Mouse (Mus musculus): Measurements from ENCODE around the gene Nr1i3.

Nr1i3 gene

DNA sequence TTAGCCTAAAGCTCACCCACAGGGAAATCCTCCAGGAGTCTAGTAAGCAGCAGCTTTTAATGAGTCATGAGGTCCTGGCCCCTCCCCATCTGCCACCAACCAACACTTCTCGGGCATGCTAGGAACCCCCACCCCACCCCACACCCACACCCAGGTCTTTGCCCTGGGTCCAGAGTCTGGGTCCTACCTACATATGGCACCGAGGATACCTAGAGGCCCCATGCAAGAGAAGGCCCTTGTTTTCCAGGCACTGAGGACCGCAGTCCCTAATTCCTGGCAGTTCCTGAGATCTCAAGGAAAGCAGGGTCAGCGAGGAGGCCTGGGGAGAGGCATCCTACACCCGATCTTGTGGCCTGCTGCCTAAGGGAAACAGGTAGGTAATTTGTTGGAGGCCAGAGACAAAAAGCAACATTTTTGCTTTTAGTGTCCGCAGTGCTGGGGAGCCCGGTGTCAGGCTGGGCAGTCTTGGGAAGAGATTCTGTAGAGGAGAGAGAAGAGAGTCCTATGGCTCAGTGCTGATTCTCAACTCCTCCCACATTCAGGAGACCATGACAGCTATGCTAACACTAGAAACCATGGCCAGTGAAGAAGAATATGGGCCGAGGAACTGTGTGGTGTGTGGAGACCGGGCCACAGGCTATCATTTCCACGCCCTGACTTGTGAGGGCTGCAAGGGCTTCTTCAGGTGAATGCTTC lies at the start of gene Nr1i3:
TSS of gene Nr1i3 (plus strand) at position 170 of the 696 bp plus-strand sequence.
- no peak for DNase-seq (ENCODE audit: low spot score in 2 of 2)

GRCm38 (mm10) chr1:171164258-171164657 lies 49.5 kb upstream of the Nr1i3 start:
- no peak for DNase-seq (ENCODE audit: low spot score in 2 of 2)

- DNase-seq (ENCODE audit: low spot score in 2 of 2): no peak
Observed at GRCm38 (mm10) chr1:171165629-171166345, 48.0 kb upstream of the Nr1i3 start.

- DNase-seq (ENCODE audit: low spot score in 2 of 2): no peak
Observed at GRCm38 (mm10) chr1:171168906-171169305, 44.9 kb upstream of the Nr1i3 start.

DNA sequence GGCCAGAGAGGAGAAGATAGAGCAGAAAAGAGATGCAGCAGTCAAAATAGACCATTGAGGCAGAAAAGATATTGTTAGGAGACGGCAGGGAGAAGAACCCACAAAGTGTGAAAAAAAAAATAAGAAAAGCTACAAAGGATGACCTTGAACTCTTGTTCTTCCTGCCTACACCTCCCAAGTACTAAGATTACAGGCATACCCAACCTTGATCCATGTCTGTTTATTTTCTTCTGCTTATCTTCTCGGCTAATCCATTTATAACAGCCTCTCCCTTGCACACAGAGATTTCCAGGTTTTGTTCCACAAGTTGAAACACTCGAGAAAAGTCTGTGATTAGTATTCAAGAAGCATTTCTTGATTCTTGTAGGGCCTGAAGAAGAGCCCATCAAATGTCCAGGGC lies 43.9 kb upstream of the Nr1i3 start:
- DNase-seq (ENCODE audit: low spot score in 2 of 2): no peak

GRCm38 (mm10) chr1:171171138-171171537 lies 42.6 kb upstream of the Nr1i3 start:
- no peak for DNase-seq (ENCODE audit: low spot score in 2 of 2)

- DNase-seq (ENCODE audit: low spot score in 2 of 2): no peak
Observed at GRCm38 (mm10) chr1:171172779-171173178, 41.0 kb upstream of the Nr1i3 start.

GRCm38 (mm10) chr1:171179487-171180171 lies 34.1 kb upstream of the Nr1i3 start:
- no peak for DNase-seq (ENCODE audit: low spot score in 2 of 2)

- no peak for DNase-seq (ENCODE audit: low spot score in 2 of 2)
Observed at GRCm38 (mm10) chr1:171183025-171183424, 30.7 kb upstream of the Nr1i3 start.

DNA sequence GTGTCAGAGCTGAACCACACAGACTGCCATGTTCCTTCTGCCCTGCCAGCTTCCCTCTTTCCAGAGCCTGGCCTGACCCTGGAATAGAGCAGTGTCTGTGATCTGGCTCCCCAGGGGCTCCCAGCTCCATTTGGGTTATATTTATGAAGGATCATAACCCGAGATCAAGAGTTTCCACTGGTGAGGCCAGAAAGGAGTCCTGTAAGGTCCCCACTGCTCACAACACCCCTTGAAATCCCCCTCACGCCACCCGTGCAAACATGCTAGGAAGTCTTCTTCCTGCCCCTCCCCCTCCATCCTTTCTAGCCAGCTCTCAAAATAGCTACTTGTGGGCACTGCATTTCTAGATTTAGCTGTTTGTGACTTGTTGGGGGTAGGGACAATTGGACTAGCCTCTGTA lies 30.1 kb upstream of the Nr1i3 start:
- DNase-seq (ENCODE audit: low spot score in 2 of 2): no peak

GRCm38 (mm10) chr1:171184314-171184713 lies 29.5 kb upstream of the Nr1i3 start:
- no peak for DNase-seq (ENCODE audit: low spot score in 2 of 2)

GRCm38 (mm10) chr1:171185655-171186054 lies 28.1 kb upstream of the Nr1i3 start:
- DNase-seq (ENCODE audit: low spot score in 2 of 2): no peak

GRCm38 (mm10) chr1:171187851-171188700 lies 25.7 kb upstream of the Nr1i3 start:
- no peak for DNase-seq (ENCODE audit: low spot score in 2 of 2)

GRCm38 (mm10) chr1:171189046-171189445 lies 24.7 kb upstream of the Nr1i3 start:
- DNase-seq (ENCODE audit: low spot score in 2 of 2): no peak

GRCm38 (mm10) chr1:171189476-171190114 lies 24.2 kb upstream of the Nr1i3 start:
- DNase-seq (ENCODE audit: low spot score in 2 of 2): no peak

DNA sequence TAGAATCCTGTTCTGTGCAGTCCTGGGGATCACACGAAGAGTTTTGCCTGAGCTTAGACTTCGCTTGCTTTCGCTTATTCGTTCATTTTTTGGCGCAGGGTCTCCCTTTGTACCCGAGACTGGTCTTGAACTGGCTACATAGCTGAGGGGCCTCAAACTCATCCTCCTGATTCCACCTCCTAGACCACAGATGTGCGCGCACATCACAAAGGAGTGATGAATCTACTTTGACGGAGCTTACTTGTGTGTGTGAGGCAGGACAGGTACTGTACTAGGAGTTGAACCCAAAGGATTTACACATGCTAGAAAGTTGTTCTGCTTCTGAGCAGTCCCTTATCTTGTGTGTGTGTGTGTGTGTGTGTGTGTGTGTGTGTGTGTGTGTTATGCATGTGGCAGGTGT lies 22.9 kb upstream of the Nr1i3 start:
- DNase-seq (ENCODE audit: low spot score in 2 of 2): no peak

- DNase-seq (ENCODE audit: low spot score in 2 of 2): no peak
Observed at GRCm38 (mm10) chr1:171192283-171192682, 21.5 kb upstream of the Nr1i3 start.

DNA sequence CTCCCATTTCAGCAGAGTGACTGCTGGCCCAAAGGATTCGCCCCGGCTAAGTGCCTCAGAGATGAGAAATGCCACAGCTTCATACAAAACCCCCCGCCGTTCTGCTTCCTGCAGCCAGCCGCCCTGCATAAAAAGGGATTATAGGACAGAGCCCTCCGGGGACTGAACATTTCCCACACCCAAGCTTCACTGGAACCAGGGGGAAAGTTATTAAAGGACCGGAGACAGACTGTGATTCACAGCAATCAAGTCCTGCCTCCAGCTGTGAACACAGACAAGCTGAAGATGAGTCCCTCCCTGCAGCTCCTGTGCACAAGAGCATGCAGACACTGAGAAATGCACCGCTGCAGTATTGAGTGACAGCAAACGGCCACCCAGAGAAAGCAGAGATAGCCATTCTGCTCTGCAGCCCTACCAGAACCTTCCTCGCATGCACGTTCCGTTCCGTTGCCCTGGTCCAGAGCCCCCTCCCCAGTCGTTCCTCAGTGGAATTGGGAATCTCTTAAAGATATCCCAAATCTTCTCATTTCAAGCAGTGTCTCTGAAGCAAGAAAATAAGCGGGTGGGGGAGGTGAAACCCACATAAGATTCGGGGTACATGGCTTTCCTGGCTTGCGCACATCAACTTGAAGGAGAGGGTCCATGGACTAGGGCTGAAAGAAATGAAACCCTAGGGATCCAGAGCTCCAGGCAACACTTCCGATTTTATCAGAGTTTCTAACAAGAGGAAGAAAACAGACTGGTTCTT lies 20.5 kb upstream of the Nr1i3 start:
- DNase-seq (ENCODE audit: low spot score in 2 of 2): no peak

GRCm38 (mm10) chr1:171193911-171194830 lies 19.6 kb upstream of the Nr1i3 start:
- DNase-seq (ENCODE audit: low spot score in 2 of 2): no peak
